Mouse (Mus musculus) kidney, embryonic 14.5 days (tissue): Measurements from ENCODE around the gene Pus7l. TPM values are rescaled to one million over a fixed set of nuclear protein-coding genes. Genes with fewer than 3 reads are reported as not detected.

ENCODE experiments used
- polyA plus RNA-seq: library from polyadenylated mRNA; unstranded; fragments of >200 nt; fragmentation: Nextera tagmentation; extraction: Ambion mirVana; gene quantifications from 2 replicates; pipeline ENCODE4 v1.2.1, GENCODE M21; 2014

Pus7l gene
- polyA plus RNA-seq, 1 experiment from 2014 or later = 11.4 TPM

Other genes with a start within 250 kb of the Pus7l start
- 3.5 and 4.0 TPM in 2 replicates for gene Adamts20, start 78.1 kb downstream of the Pus7l start, polyA plus RNA-seq
- gene Irak4, start 96 bp upstream of the Pus7l start, polyA plus RNA-seq = 5.5 and 10.4 TPM in 2 replicates
- gene Twf1, start 46.3 kb upstream of the Pus7l start, polyA plus RNA-seq = 67.7 and 86.5 TPM in 2 replicates
- gene Tmem117, start 85.7 kb upstream of the Pus7l start, polyA plus RNA-seq = 4.4 and 6.5 TPM in 2 replicates